Mouse (Mus musculus) B cell, adult 62 days (primary cell): ENCODE measurements around the gene Mtmr4. TPM values are rescaled to one million over a fixed set of nuclear protein-coding genes. Genes with fewer than 3 reads are reported as not detected.

Source experiments
- total RNA-seq: library from RNA; stranded (reverse); gene quantifications from 4 replicates; pipeline ENCODE4 v1.2.4, GENCODE M21; 2023

The Mtmr4 gene
- total RNA-seq = 41.5 to 51.9 TPM (median 47.3 TPM) in 4 replicates

DNA sequence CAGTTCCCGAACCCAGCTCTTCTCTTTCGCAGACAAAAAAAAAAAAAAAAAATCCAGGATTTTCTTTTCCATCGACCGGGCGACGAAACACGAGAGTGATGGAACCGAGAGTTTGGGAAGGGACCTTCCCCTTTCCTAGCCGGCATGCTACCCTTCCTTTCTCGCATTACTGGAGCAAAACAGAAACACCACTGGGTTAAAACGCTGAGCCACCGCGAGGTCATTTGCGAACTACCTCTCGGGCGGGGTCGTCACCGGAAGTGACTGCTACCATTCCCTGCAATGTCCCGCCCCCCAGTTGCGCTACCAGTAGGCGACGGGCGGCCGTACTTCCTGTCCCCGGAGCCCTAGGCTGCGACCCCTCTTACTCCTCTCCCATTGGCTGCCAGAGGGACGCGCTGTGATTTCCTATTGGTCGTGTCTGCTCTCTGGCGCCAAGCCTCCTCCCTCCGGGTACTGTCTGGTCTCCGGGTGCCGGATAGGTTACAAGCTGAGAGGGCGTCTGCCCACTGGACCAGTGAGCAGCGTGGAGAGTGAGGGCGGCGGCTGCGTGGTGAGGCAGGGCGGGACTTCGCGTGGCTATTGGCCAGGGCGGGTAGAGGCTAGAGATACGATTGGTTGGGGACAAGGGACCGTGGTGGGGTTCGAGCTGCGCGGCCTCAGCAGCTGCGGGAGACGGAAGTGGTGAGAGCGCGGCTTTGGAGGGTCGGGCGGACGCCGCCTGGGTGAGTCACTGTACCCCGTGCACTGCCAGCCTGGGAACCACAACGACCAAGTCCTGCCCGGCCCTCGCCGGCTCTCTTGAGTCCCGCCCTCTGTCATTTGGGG, at the start of gene Mtmr4:
Gene Mtmr4, plus strand, starts transcription at position 637 of the 828 bp plus-strand sequence.

DNA sequence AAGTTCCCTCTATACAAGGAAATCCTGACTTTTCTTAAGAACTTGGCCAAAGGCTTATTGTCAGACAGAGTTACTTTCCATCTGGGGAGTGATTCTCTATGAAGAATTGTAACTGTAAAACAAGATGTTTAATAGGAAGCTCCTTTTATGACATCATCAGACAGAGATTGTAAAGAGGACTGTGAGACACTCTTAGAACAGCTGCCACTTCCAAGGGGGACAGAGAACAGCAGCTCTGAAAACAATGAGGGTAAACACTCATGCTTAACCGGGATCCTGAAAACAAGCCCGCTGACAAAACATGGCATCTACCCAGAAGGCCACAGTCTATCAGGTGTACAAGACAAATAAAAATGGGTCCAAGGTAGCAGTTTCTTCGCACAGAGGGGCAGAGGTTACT, 25.5 kb upstream of the Mtmr4 start, which contains the start of gene Gm11492:
Gene Gm11492, plus strand, starts transcription at position 153 of the 400 bp plus-strand sequence.

DNA sequence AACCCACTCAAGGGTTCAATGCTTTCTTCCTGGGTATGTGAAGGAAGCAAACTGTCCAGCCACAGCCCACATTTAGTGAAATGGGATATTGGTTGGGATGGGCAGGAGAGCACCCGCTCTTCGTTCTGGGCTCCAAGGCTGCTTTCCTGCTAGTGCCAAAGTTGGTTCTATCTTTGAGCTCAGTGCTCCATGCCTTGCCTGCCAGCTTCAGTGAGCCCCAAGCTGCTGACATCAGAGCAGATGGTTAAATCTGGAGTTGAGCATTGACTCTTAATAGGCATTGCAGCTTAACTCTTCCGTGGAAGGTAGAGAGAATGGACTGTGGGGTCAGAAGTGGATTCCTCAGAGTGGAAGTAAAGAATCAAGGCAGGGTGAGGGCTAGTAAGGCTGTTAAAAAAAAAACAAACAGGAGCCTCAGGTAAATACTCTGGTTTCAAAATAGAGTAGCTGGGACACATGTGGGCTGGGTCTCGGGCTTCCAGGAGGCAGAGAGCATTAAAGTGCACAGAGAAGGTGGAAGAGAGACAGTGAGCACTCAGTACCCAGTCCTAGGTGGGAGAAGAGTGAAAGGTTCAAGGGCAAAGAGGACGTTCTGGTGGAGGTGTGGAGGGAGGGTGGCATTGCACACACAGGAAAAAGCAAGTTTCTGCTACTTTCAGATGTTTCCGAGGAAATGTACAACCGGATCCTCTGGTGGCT, 23.6 kb upstream of the Mtmr4 start, which contains the start of gene Sept4:
Gene Sept4, plus strand, starts transcription at position 649 of the 699 bp plus-strand sequence.

DNA sequence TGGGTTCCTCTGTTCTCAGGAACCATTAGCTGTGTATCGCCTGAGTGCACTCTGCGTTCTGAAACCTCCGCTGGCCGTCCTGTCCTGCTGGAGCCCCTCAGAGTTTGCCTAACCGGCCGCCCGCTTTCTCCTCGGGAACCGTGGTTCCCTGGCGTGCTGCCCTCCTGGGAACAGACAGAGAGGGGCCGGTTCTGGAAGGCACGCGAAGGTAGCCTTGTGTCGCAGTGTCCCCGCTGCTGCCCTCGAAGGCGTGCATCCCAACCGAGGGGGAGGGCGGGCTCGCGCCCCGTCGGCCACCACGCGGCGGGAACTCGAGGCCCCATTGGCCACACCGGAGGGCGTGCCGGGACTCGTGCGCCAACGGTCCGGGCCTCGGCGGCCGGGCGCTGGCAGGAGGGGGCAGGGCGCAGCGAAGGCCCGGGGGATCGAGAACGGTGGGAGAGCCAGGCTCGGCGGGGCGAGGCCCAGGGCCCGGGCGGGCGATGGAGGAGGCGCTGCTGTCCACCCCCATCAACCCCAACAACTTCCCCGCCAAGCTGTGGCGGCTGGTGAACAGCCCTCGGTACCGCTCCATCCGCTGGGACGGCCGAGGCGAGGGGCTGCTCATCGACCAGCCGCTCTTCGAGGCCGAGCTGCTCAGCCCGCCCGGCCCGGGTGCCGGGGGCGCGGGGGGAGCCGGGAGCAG, 25.0 kb downstream of the Mtmr4 start, which contains the start of gene Hsf5:
Gene Hsf5, plus strand, starts transcription at position 375 of the 685 bp plus-strand sequence.

DNA sequence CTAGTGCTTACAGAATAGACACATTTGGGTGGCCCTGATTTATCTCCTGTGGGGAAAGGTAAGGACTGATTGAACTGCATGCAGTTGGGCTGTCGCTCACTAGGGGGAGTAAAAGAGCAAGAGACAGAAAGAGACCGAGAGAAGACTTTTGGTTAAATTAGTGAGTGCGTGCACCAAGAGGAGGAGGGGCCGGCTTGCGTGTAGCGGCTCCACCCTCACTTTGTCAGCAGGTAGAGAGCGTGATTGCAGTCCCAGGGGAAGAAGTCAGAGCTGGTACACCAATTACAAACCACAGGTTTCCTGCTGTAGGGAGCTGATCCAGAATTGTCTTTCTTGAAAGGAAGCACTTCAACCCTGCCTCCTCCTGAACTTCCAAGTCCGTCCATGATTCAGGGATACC, 70.4 kb downstream of the Mtmr4 start, which contains the start of gene Rnf43:
Gene Rnf43, plus strand, starts transcription at position 316 of the 400 bp plus-strand sequence.

Other genes with a start within 250 kb of the Mtmr4 start
- gene Ppm1e, start 233.1 kb upstream of the Mtmr4 start, total RNA-seq = 5.3 to 7.7 TPM (median 6.2 TPM) in 4 replicates
- 4.4 to 7.7 TPM (median 5.5 TPM) in 4 replicates for gene Rad51c, start 187.2 kb upstream of the Mtmr4 start, total RNA-seq
- 0.12 to 0.60 TPM (median 0.16 TPM) in 3 of 4 replicates, not detected in the other for gene Tex14, start 187.1 kb upstream of the Mtmr4 start, total RNA-seq
- not detected in 4 replicates for gene Gm11492, start 25.5 kb upstream of the Mtmr4 start, total RNA-seq
- 0.86 to 1.5 TPM (median 1.4 TPM) in 4 replicates for gene Sept4, start 23.3 kb upstream of the Mtmr4 start, total RNA-seq
- 0.16 to 0.45 TPM (median 0.23 TPM) in 3 of 4 replicates, not detected in the other for gene Hsf5, start 25.0 kb downstream of the Mtmr4 start, total RNA-seq
- gene Rnf43, start 70.6 kb downstream of the Mtmr4 start, total RNA-seq = 5.7 to 9.3 TPM (median 6.0 TPM) in 4 replicates
- gene Supt4a, start 145.4 kb downstream of the Mtmr4 start, total RNA-seq = 129 to 138 TPM (median 134 TPM) in 4 replicates
- 10.0 to 14.4 TPM (median 11.1 TPM) in 4 replicates for gene Tspoap1, start 168.4 kb downstream of the Mtmr4 start, total RNA-seq
- 0.54 to 1.1 TPM in 2 of 4 replicates, not detected in the others for gene Mpo, start 201.4 kb downstream of the Mtmr4 start, total RNA-seq
- not detected in 4 replicates for gene Lpo, start 236.1 kb downstream of the Mtmr4 start, total RNA-seq